In the genomic region with DNA sequence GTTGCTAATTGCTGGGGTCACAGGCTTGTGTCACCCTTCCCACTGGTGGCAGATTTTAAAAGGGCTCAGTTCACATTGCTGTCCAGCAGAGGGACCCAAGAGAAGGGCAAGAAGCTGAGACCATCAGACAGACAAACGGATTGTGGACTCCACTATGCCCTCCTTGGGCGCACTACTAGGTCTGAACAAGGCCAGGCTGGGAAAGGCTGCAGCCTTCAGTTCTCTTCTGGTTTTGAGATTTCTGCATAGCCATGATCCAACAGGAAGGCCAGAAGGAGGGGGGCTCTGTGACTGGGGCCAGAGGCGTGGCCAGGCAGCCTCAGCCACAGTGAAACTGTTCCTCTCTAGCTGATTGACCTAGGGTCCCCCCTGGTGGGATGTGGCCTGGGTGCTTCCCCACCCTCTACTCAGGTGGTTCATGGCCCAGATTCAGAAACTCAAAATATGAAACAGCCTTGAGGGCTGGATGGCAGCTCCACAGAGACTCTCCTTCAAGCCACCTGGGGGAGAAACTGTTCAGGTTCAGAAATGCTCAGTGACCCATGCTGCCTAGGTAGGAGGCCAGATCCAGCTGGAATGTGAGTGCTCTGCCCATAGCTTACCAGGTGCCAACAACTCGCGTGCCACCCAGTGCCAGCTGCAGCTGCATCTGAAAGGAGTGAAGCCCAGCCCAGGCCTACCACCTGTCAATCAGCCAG, we compare ENCODE assay signal across 1 mouse cellular context.
A peak's percentile ranks its signal among the peaks of the same experiment; 100 is the strongest.
TF ChIP-seq lines count a peak whose summit lies in the region.

No protein-coding gene starts in this region.

TF ChIP-seq in MEL, 35 proteins besides CTCF, POLR2A, EP300 and RAD21:
- TF ChIP-seq ZC3H11A (IDR thresholded peaks at IDR 0.05; ENCODE audit: low read depth, low read length) (0 out of 2 replicates have a peak, but pooled peaks have one; percentile 18), MYC (IDR thresholded peaks at IDR 0.05; ENCODE audit: low read depth, low read length) (no peak), SMC3 (IDR thresholded peaks at IDR 0.05; ENCODE audit: low read depth, low read length) (peak; percentile 62)
